In genomic region chr19:4220957-4221743, GRCm38 (mm10) we compare ENCODE assay signal across 9 mouse cellular contexts. TPM values are rescaled to one million over a fixed set of nuclear protein-coding genes. Genes with fewer than 3 reads are reported as not detected.
DNase-seq lines count a peak whose midpoint lies in the region; ATAC-seq and TF ChIP-seq lines count a peak whose summit lies in the region.
"Had no signal": no experiment of that assay in that cellular context is flagged by ENCODE, and none has a peak within 500 bp of the region (broad histone marks: within the 10 kb centered on the region; RNA-seq: fewer than 3 reads in every experiment).

No protein-coding gene starts in this region.

- no peak overlapping the region for H3K4me3 ChIP-seq in layer of hippocampus, adult 2 months
- no peak overlapping the region for H3K4me3 ChIP-seq in kidney, embryonic 14.5 days (ENCODE audit: low read length)

- TF ChIP-seq CTCF in layer of hippocampus, adult 2 months (conservative IDR thresholded peaks at IDR 0.05): no peak
- no peak for TF ChIP-seq CTCF in brain, embryonic 14.5 days (IDR thresholded peaks at IDR 0.05; ENCODE audit: borderline replicate concordance, extremely low read depth, insufficient read depth, insufficient read length)

- 20% methylated on average over 14 of the region's 14 CpGs for WGBS in kidney, embryonic 14.5 days

- H3K27ac ChIP-seq in layer of hippocampus, adult 2 months: 0 out of 2 replicates have a peak overlapping the region, but pooled peaks have one; percentile 5
- peak overlapping the region; percentile 61; the same call in 1 of the 2 replicates for H3K27ac ChIP-seq in kidney, embryonic 14.5 days (ENCODE audit: low read depth, low read length)

- H3K36me3 ChIP-seq in kidney, embryonic 14.5 days (ENCODE audit: control insufficient read depth, insufficient read depth, low read length): peaks cover 5% of the 10 kb centered on the region; the same call in 1 of the 2 replicates

- no peak overlapping the region; the same call in 1 of the 2 replicates for H3K9ac ChIP-seq in kidney, embryonic 14.5 days (ENCODE audit: low read depth, low read length)

- H3K9me3 ChIP-seq in kidney, embryonic 14.5 days (ENCODE audit: control insufficient read depth, low read length): no peaks in the 10 kb centered on the region

- no peak for DNase-seq in layer of hippocampus, adult 2 months (ENCODE audit: low spot score in 2 of 2)
- DNase-seq in layer of hippocampus, postnatal 36 days: no peak
- DNase-seq in brain, embryonic 14.5 days (ENCODE audit: low read depth): peak; percentile 65
- peak; percentile 51 for DNase-seq in lung, postnatal 25 days (ENCODE audit: low spot score)
- DNase-seq in embryo, embryonic 9.5 days (ENCODE audit: extremely low spot score): no peak
- DNase-seq in left cerebral cortex, adult 18-20 months (ENCODE audit: low spot score in 2 of 2): no peak
- no peak for DNase-seq in adrenal gland, adult 8-10 months

- peak overlapping the region; percentile 24; the same call in 1 of the 2 replicates for H3K4me2 ChIP-seq in kidney, embryonic 14.5 days (replicated peaks; ENCODE audit: low read depth, low read length)

- H3K27me3 ChIP-seq in kidney, embryonic 14.5 days (ENCODE audit: control insufficient read depth, insufficient read depth, low read length): no peaks in the 10 kb centered on the region

- TF ChIP-seq POLR2A in brain, embryonic 14.5 days (IDR thresholded peaks at IDR 0.05; ENCODE audit: borderline replicate concordance, extremely low read depth, insufficient read depth, insufficient read length, poor library complexity, severe bottlenecking): no peak

- peaks cover 42% of the 10 kb centered on the region for H3K4me1 ChIP-seq in kidney, embryonic 14.5 days (ENCODE audit: control insufficient read depth, insufficient read depth, low read length)

- ATAC-seq in kidney, embryonic 14.5 days (ENCODE audit: low FRiP score, low TSS enrichment): peak; percentile 9; the same call in 1 of the 2 replicates

RNA-seq across cellular contexts. Expression of gene AC109138.7, which starts 7.0 kb away (rescaled TPM):
- total RNA-seq in layer of hippocampus, adult 2 months (2021): not detected
- total RNA-seq in layer of hippocampus, postnatal 36 days (2021): not detected
- not detected in 2 replicates for polyA plus RNA-seq in brain, embryonic 14.5 days (2012; rRNA removed)
- not detected in 2 replicates for polyA plus RNA-seq in kidney, embryonic 14.5 days (2014; fragmentation: Nextera tagmentation; extraction: Ambion mirVana)
- total RNA-seq in left cerebral cortex, adult 18-20 months (2021): not detected
- total RNA-seq in adrenal gland, adult 8-10 months (2022): not detected
- polyA plus RNA-seq: gonadal fat pad, adult 2 months had no signal

RNA-seq across cellular contexts. Expression of gene Clcf1, which starts 7.1 kb away (rescaled TPM):
- total RNA-seq in layer of hippocampus, adult 2 months (2021): under 1 TPM; 0.61 to 0.76 TPM
- under 1 TPM; 0.32 to 0.83 TPM for total RNA-seq in layer of hippocampus, postnatal 36 days (2021)
- polyA plus RNA-seq in brain, embryonic 14.5 days (2012; rRNA removed): 2.3 and 3.7 TPM in 2 replicates
- 5.7 and 5.9 TPM in 2 replicates for polyA plus RNA-seq in kidney, embryonic 14.5 days (2014; fragmentation: Nextera tagmentation; extraction: Ambion mirVana)
- total RNA-seq in left cerebral cortex, adult 18-20 months (2021): 1 to 10 TPM; 1.5 to 1.9 TPM
- 10 to 100 TPM in 1 of 4 experiments, 1 to 10 TPM in 3; 4.5 to 14.4 (median 7.6) TPM for total RNA-seq in adrenal gland, adult 8-10 months (2022)

RNA-seq across cellular contexts. Expression of gene Pold4, which starts 10.5 kb away (rescaled TPM):
- 10 to 100 TPM; 16.7 to 18.2 TPM for total RNA-seq in layer of hippocampus, adult 2 months (2021)
- 10 to 100 TPM; 12.4 to 16.6 TPM for total RNA-seq in layer of hippocampus, postnatal 36 days (2021)
- polyA plus RNA-seq in brain, embryonic 14.5 days (2012; rRNA removed): 23.6 and 36.5 TPM in 2 replicates
- polyA plus RNA-seq in kidney, embryonic 14.5 days (2014; fragmentation: Nextera tagmentation; extraction: Ambion mirVana): 26.4 and 28.2 TPM in 2 replicates
- 10 to 100 TPM; 13.4 to 18.2 TPM for total RNA-seq in left cerebral cortex, adult 18-20 months (2021)
- 10 to 100 TPM; 39.0 to 53.5 (median 52.4) TPM for total RNA-seq in adrenal gland, adult 8-10 months (2022)

RNA-seq across cellular contexts. Expression of gene Rad9a, which starts 19.7 kb away (rescaled TPM):
- 1 to 10 TPM; 8.1 to 8.7 TPM for total RNA-seq in layer of hippocampus, adult 2 months (2021)
- total RNA-seq in layer of hippocampus, postnatal 36 days (2021): 1 to 10 TPM; 5.5 to 7.1 TPM
- polyA plus RNA-seq in brain, embryonic 14.5 days (2012; rRNA removed): 32.7 and 49.1 TPM in 2 replicates
- 34.7 and 39.5 TPM in 2 replicates for polyA plus RNA-seq in kidney, embryonic 14.5 days (2014; fragmentation: Nextera tagmentation; extraction: Ambion mirVana)
- 10 to 100 TPM in 1 of 2 experiments, 1 to 10 TPM in 1; 7.2 to 10.1 TPM for total RNA-seq in left cerebral cortex, adult 18-20 months (2021)
- total RNA-seq in adrenal gland, adult 8-10 months (2022): 10 to 100 TPM in 3 of 4 experiments, 1 to 10 TPM in 1; 8.7 to 14.3 (median 11.9) TPM

RNA-seq across cellular contexts. Expression of gene Ppp1ca, which starts 29.3 kb away (rescaled TPM):
- 100 to 1,000 TPM; 263 to 276 TPM for total RNA-seq in layer of hippocampus, adult 2 months (2021)
- 100 to 1,000 TPM; 255 to 265 TPM for total RNA-seq in layer of hippocampus, postnatal 36 days (2021)
- 426 and 472 TPM in 2 replicates for polyA plus RNA-seq in brain, embryonic 14.5 days (2012; rRNA removed)
- 987 and 1,041 TPM in 2 replicates for polyA plus RNA-seq in kidney, embryonic 14.5 days (2014; fragmentation: Nextera tagmentation; extraction: Ambion mirVana)
- 100 to 1,000 TPM; 303 to 333 TPM for total RNA-seq in left cerebral cortex, adult 18-20 months (2021)
- total RNA-seq in adrenal gland, adult 8-10 months (2022): 100 to 1,000 TPM; 371 to 396 (median 387) TPM

Comparison
In these comparisons a context has a peak if more than half of its experiments do, and no peak if none do; other contexts are left out.
1. DNase-seq: peak in brain, embryonic 14.5 days (single experiment) and lung, postnatal 25 days (single experiment); none in layer of hippocampus, adult 2 months (0 of 2), layer of hippocampus, postnatal 36 days (0 of 2), embryo, embryonic 9.5 days (single experiment), left cerebral cortex, adult 18-20 months (0 of 2) and adrenal gland, adult 8-10 months (single experiment).